Mouse (Mus musculus): ENCODE data around the gene Lpar3. TPM values are rescaled to one million over a fixed set of nuclear protein-coding genes. Genes with fewer than 3 reads are reported as not detected.

Gene Lpar3
- polyA plus RNA-seq, 2 experiments: 0.02 to 0.06 TPM

- Histone ChIP-seq H3K4me2 (ENCODE audit: low read depth) (no peak overlapping the region), H3K27ac (no peak overlapping the region), H3K36me3 (replicated peaks; ENCODE audit: control insufficient read depth, insufficient read depth, low read depth) (no peaks in the 10 kb centered on the region), H3K27me3 (ENCODE audit: control insufficient read depth, insufficient read depth, low read length) (no peaks in the 10 kb centered on the region), H3K4me1 (replicated peaks; ENCODE audit: control insufficient read depth in 2 of 2, insufficient read depth in 2 of 2, low read length in 1 of 2) (no peaks in the 10 kb centered on the region), H3K9me3 (ENCODE audit: control insufficient read depth, low read length) (no peaks in the 10 kb centered on the region), H3K4me3 (ENCODE audit: insufficient read depth in 1 of 2, low read depth in 2 of 2, low read length in 2 of 2) (no peak overlapping the region), H3K9ac (replicated peaks) (no peak overlapping the region)
- DNase-seq (ENCODE audit: low read depth in 3 of 3, low spot score in 3 of 3) (no peak), ATAC-seq (ENCODE audit: insufficient read depth) (no peak)
- TF ChIP-seq EP300 (IDR thresholded peaks at IDR 0.05; ENCODE audit: low read depth) (no peak), CTCF (IDR thresholded peaks at IDR 0.05; ENCODE audit: low read depth) (no peak)
- WGBS (ENCODE audit: insufficient replicate concordance): 41% methylated on average over 3 of the region's 3 CpGs
Measured at GRCm38 (mm10) chr3:146283732-146284361, 63.1 kb downstream of the Lpar3 start.

GRCm38 (mm10) chr3:146286118-146286517, 65.4 kb downstream of the Lpar3 start:
- WGBS (ENCODE audit: insufficient replicate concordance): 58% methylated on average over 4 of the region's 4 CpGs
- Histone ChIP-seq H3K9me3 (ENCODE audit: control insufficient read depth, low read length) (no peaks in the 10 kb centered on the region), H3K4me3 (ENCODE audit: insufficient read depth in 1 of 2, low read depth in 2 of 2, low read length in 2 of 2) (no peak overlapping the region), H3K36me3 (replicated peaks; ENCODE audit: control insufficient read depth, insufficient read depth, low read depth) (no peaks in the 10 kb centered on the region), H3K9ac (replicated peaks) (no peak overlapping the region), H3K4me2 (ENCODE audit: low read depth) (no peak overlapping the region), H3K27me3 (ENCODE audit: control insufficient read depth, insufficient read depth, low read length) (no peaks in the 10 kb centered on the region), H3K4me1 (replicated peaks; ENCODE audit: control insufficient read depth in 2 of 2, insufficient read depth in 2 of 2, low read length in 1 of 2) (no peaks in the 10 kb centered on the region), H3K27ac (no peak overlapping the region)
- DNase-seq (ENCODE audit: low read depth in 3 of 3, low spot score in 3 of 3) (no peak), ATAC-seq (ENCODE audit: insufficient read depth) (no peak)
- TF ChIP-seq EP300 (IDR thresholded peaks at IDR 0.05; ENCODE audit: low read depth): no peak
- TF ChIP-seq CTCF (IDR thresholded peaks at IDR 0.05; ENCODE audit: low read depth): no peak

- 42% methylated on average over 3 of the region's 3 CpGs for WGBS (ENCODE audit: insufficient replicate concordance)
- no peaks in the 10 kb centered on the region for H3K36me3 ChIP-seq (replicated peaks; ENCODE audit: control insufficient read depth, insufficient read depth, low read depth)
- no peak for ATAC-seq (ENCODE audit: insufficient read depth)
- H3K4me2 ChIP-seq (ENCODE audit: low read depth): no peak overlapping the region
- H3K4me3 ChIP-seq (ENCODE audit: insufficient read depth in 1 of 2, low read depth in 2 of 2, low read length in 2 of 2): no peak overlapping the region
- no peaks in the 10 kb centered on the region for H3K27me3 ChIP-seq (ENCODE audit: control insufficient read depth, insufficient read depth, low read length)
- peaks cover 0 to 2% of the 10 kb centered on the region in 2 experiments; a peak in 1 of 4 replicates for H3K4me1 ChIP-seq (replicated peaks; ENCODE audit: control insufficient read depth in 2 of 2, insufficient read depth in 2 of 2, low read length in 1 of 2)
- H3K9ac ChIP-seq (replicated peaks): no peak overlapping the region
- TF ChIP-seq EP300 (IDR thresholded peaks at IDR 0.05; ENCODE audit: low read depth): no peak
- no peak for TF ChIP-seq CTCF (IDR thresholded peaks at IDR 0.05; ENCODE audit: low read depth)
- H3K9me3 ChIP-seq (ENCODE audit: control insufficient read depth, low read length): no peaks in the 10 kb centered on the region
- H3K27ac ChIP-seq: no peak overlapping the region
- DNase-seq (ENCODE audit: low read depth in 3 of 3, low spot score in 3 of 3): no peak
Measured at GRCm38 (mm10) chr3:146291928-146292327, 71.2 kb downstream of the Lpar3 start.

DNA sequence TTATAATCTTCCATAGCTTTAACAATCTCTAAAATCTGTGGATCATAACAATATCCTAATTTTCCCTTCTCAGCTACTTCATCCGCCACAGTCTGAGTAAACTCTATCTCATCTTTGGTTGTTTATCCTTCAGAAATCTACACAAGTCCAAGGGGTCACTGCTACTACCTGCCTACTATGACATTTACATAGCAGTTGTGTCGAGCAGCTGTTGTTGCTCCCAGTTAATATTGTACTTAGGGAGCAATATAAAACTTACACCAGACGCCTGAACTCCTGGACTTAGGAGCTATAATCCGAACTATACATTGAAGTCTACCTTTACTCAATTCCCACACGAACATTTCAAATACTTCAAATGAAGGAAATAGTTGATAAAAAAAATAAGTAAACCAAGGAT, 71.8 kb downstream of the Lpar3 start:
- Histone ChIP-seq H3K27ac (no peak overlapping the region), H3K36me3 (replicated peaks; ENCODE audit: control insufficient read depth, insufficient read depth, low read depth) (no peaks in the 10 kb centered on the region), H3K9ac (replicated peaks) (no peak overlapping the region), H3K9me3 (ENCODE audit: control insufficient read depth, low read length) (no peaks in the 10 kb centered on the region), H3K4me2 (ENCODE audit: low read depth) (no peak overlapping the region), H3K4me1 (replicated peaks; ENCODE audit: control insufficient read depth in 2 of 2, insufficient read depth in 2 of 2, low read length in 1 of 2) (peaks cover 0 to 2% of the 10 kb centered on the region in 2 experiments; a peak in 1 of 4 replicates), H3K4me3 (ENCODE audit: insufficient read depth in 1 of 2, low read depth in 2 of 2, low read length in 2 of 2) (no peak overlapping the region), H3K27me3 (ENCODE audit: control insufficient read depth, insufficient read depth, low read length) (no peaks in the 10 kb centered on the region)
- no peak for ATAC-seq (ENCODE audit: insufficient read depth)
- 54% methylated on average over 5 of the region's 5 CpGs for WGBS (ENCODE audit: insufficient replicate concordance)
- DNase-seq (ENCODE audit: low read depth in 3 of 3, low spot score in 3 of 3): no peak
- TF ChIP-seq EP300 (IDR thresholded peaks at IDR 0.05; ENCODE audit: low read depth) (no peak), CTCF (IDR thresholded peaks at IDR 0.05; ENCODE audit: low read depth) (no peak)

DNA sequence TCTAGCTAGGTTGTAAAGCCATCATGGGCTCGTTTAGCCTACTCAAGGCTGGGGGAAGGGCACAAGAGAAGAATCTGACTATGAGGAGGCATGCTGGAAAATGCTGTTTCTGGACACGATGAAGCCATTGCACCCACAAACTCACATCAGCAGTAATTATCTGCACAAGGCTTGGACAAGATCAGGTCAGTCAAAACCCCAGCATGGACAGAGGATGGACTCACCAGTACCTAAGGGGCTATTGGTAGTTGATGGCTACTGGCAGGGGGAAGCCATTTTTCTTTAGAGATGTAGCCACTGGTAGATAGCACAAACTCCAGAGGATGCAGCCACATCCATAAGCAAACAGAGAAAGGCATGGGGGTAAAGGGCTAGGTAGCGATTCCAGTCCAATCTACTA, 81.7 kb downstream of the Lpar3 start:
- Histone ChIP-seq H3K27me3 (ENCODE audit: control insufficient read depth, insufficient read depth, low read length) (no peaks in the 10 kb centered on the region), H3K9ac (replicated peaks) (no peak overlapping the region), H3K4me2 (ENCODE audit: low read depth) (no peak overlapping the region), H3K27ac (no peak overlapping the region), H3K9me3 (ENCODE audit: control insufficient read depth, low read length) (no peaks in the 10 kb centered on the region), H3K4me1 (replicated peaks; ENCODE audit: control insufficient read depth in 2 of 2, insufficient read depth in 2 of 2, low read length in 1 of 2) (no peaks in the 10 kb centered on the region), H3K36me3 (replicated peaks; ENCODE audit: control insufficient read depth, insufficient read depth, low read depth) (no peaks in the 10 kb centered on the region), H3K4me3 (ENCODE audit: insufficient read depth in 1 of 2, low read depth in 2 of 2, low read length in 2 of 2) (no peak overlapping the region)
- TF ChIP-seq EP300 (IDR thresholded peaks at IDR 0.05; ENCODE audit: low read depth) (no peak), CTCF (IDR thresholded peaks at IDR 0.05; ENCODE audit: low read depth) (no peak)
- DNase-seq (ENCODE audit: low read depth in 3 of 3, low spot score in 3 of 3): no peak
- 57% methylated on average over 3 of the region's 3 CpGs for WGBS (ENCODE audit: insufficient replicate concordance)
- ATAC-seq (ENCODE audit: insufficient read depth): no peak

Data from liver, embryonic 14.5 days (tissue).